Mouse (Mus musculus) olfactory bulb, adult 2 months (tissue): ENCODE data around the gene Epha3. TPM values are rescaled to one million over a fixed set of nuclear protein-coding genes. Genes with fewer than 3 reads are reported as not detected.

ENCODE experiments used
- H3K27ac ChIP-seq: fragments of 200-500 bp; 2 replicates; pipeline ENCODE4 v1.5.1; 2012; ENCODE audit warnings: low read depth, low read length; ENCODE audit not compliant: insufficient read depth
- H3K4me1 ChIP-seq: fragments of 200-500 bp; 2 replicates; pipeline ENCODE4 v1.6.1; 2012; ENCODE audit warnings: low read length; ENCODE audit not compliant: control insufficient read depth, insufficient read depth
- H3K4me3 ChIP-seq: fragments of 200-500 bp; 2 replicates; pipeline ENCODE4 v1.5.1; 2012; ENCODE audit warnings: mild to moderate bottlenecking, low read depth, low read length, moderate library complexity; ENCODE audit not compliant: insufficient read depth
- CTCF ChIP-seq: fragments of 200-500 bp; IDR thresholded peaks from 2 replicates; pipeline ENCODE4 v1.5.1; 2012; ENCODE audit warnings: low read depth, mild to moderate bottlenecking, low read length, moderate library complexity; ENCODE audit not compliant: insufficient read depth
- POLR2A ChIP-seq: fragments of 200-500 bp; IDR thresholded peaks from 2 replicates; pipeline ENCODE4 v1.6.1; 2012; ENCODE audit warnings: mild to moderate bottlenecking, low read depth, low read length, moderate library complexity; ENCODE audit not compliant: insufficient read depth
- WGBS: fragments of 180-500 bp; shearing (Covaris S2); methylation state at CpG from one replicate; pipeline ENCODE4 v1.1.7; 2018; 5-methylcytosine and 5-hydroxymethylcytosine counted together
- polyA plus RNA-seq: library from polyadenylated mRNA; stranded (reverse); fragments of >200 nt; gene quantifications from 2 replicates; pipeline ENCODE4 v1.2.4, GENCODE M21; 2012; ENCODE audit warnings: low replicate concordance; ENCODE audit not compliant: missing spikeins, insufficient read depth, insufficient read length

The Epha3 gene
- polyA plus RNA-seq, 1 experiment, result not detected

GRCm38 (mm10) chr16:63689371-63689770, 174.6 kb downstream of the Epha3 start:
- TF ChIP-seq POLR2A, result no peak
- no peak for TF ChIP-seq CTCF
- no peak overlapping the region for H3K27ac ChIP-seq
- 68% methylated on average over 3 of the region's 3 CpGs for WGBS
- no peak overlapping the region for H3K4me3 ChIP-seq
- H3K4me1 ChIP-seq, result no peaks in the 10 kb centered on the region

GRCm38 (mm10) chr16:63684211-63684610, 179.8 kb downstream of the Epha3 start:
- H3K4me1 ChIP-seq, result no peaks in the 10 kb centered on the region
- TF ChIP-seq CTCF (no peak), POLR2A (no peak)
- no peak overlapping the region for H3K4me3 ChIP-seq
- WGBS, result 80% methylated on average over 4 of the region's 4 CpGs
- H3K27ac ChIP-seq, result no peak overlapping the region

GRCm38 (mm10) chr16:63674426-63674825, 189.5 kb downstream of the Epha3 start:
- H3K4me1 ChIP-seq, result no peaks in the 10 kb centered on the region
- H3K4me3 ChIP-seq, result no peak overlapping the region
- no peak overlapping the region for H3K27ac ChIP-seq
- TF ChIP-seq CTCF, result no peak
- WGBS, result 47% methylated on average over 1 of the region's 1 CpGs

GRCm38 (mm10) chr16:63673236-63673840, 190.6 kb downstream of the Epha3 start:
- Histone ChIP-seq H3K27ac (no peak overlapping the region), H3K4me3 (no peak overlapping the region), H3K4me1 (no peaks in the 10 kb centered on the region)
- TF ChIP-seq POLR2A, result no peak
- no peak for TF ChIP-seq CTCF
- WGBS, result 94% methylated on average over 9 of the region's 9 CpGs

- H3K4me1 ChIP-seq, result no peaks in the 10 kb centered on the region
- WGBS, result 70% methylated on average over 3 of the region's 3 CpGs
- no peak for TF ChIP-seq POLR2A
- no peak for TF ChIP-seq CTCF
- no peak overlapping the region for H3K4me3 ChIP-seq
- no peak overlapping the region for H3K27ac ChIP-seq
Measured at GRCm38 (mm10) chr16:63665897-63666464, 198.0 kb downstream of the Epha3 start.

- Histone ChIP-seq H3K27ac (no peak overlapping the region), H3K4me3 (no peak overlapping the region), H3K4me1 (no peaks in the 10 kb centered on the region)
- no peak for TF ChIP-seq CTCF
- TF ChIP-seq POLR2A, result no peak
- WGBS, result 38% methylated on average over 4 of the region's 4 CpGs
Measured at GRCm38 (mm10) chr16:63658302-63658974, 205.5 kb downstream of the Epha3 start.

GRCm38 (mm10) chr16:63657743-63658142, 206.2 kb downstream of the Epha3 start:
- no peak overlapping the region for H3K4me3 ChIP-seq
- WGBS, result 45% methylated on average over 2 of the region's 2 CpGs
- no peak for TF ChIP-seq POLR2A
- TF ChIP-seq CTCF, result no peak
- no peak overlapping the region for H3K27ac ChIP-seq
- H3K4me1 ChIP-seq, result no peaks in the 10 kb centered on the region

- WGBS, result 92% methylated on average over 5 of the region's 5 CpGs
- Histone ChIP-seq H3K4me3 (no peak overlapping the region), H3K27ac (no peak overlapping the region), H3K4me1 (no peaks in the 10 kb centered on the region)
- no peak for TF ChIP-seq CTCF
- no peak for TF ChIP-seq POLR2A
Measured at GRCm38 (mm10) chr16:63653393-63653918, 210.5 kb downstream of the Epha3 start.

- Histone ChIP-seq H3K27ac (no peak overlapping the region), H3K4me1 (no peaks in the 10 kb centered on the region), H3K4me3 (no peak overlapping the region)
- WGBS, result 95% methylated on average over 3 of the region's 3 CpGs
- TF ChIP-seq CTCF (no peak), POLR2A (no peak)
Measured at GRCm38 (mm10) chr16:63650760-63651159, 213.2 kb downstream of the Epha3 start.

- no peaks in the 10 kb centered on the region for H3K4me1 ChIP-seq
- no peak for TF ChIP-seq CTCF
- TF ChIP-seq POLR2A, result no peak
- H3K27ac ChIP-seq, result no peak overlapping the region
- H3K4me3 ChIP-seq, result no peak overlapping the region
Measured at GRCm38 (mm10) chr16:63646577-63646976, 217.4 kb downstream of the Epha3 start.
